Mouse (Mus musculus): ENCODE measurements at regions not wholly inside any gene's neighbourhood (a gene's known extent, or its start where the extent isn't known, plus 50 kb on each side); places are given as distances from the start of the nearest gene placed in this dataset.
"Not testable (repeated sequence)": the region's sequence is repeated elsewhere in the genome, so short reads cannot be mapped to it uniquely, and the experiment has no call there.

- ATAC-seq (ENCODE audit: low FRiP score, low read depth), result no peak
- no peaks in the 10 kb centered on the region for H3K9me3 ChIP-seq
- 54% methylated on average over 9 of the region's 9 CpGs for WGBS
Measured at GRCm38 (mm10) chr3:21769920-21770547, 306.4 kb upstream of the Tbl1xr1 start.

DNA sequence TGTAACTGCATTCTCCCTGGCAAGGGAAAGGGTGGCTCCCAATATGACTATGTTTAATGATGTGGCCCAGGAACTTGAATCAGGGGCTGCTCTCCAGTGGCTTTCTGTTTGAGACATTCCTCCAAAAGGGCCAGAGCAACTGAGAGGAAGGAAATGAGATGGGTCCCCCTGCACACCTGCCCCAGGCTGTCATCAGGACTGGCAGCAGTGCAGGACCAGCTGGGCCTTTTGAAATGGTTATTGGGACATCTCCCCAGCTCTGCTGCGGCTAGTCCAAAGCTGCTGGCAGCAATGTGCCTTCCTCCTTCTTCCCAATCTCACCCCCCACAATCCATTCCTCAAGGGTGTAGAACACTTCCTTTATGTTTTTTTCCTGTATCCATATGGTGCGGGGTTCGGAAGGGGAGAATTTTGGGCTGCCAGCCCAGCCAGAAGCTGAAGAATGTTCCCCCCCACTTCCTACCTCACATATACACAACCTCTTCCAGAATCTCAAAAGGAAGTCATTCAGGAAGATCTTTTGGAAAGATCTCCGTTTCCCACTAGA, 304.6 kb upstream of the Tbl1xr1 start:
- 83% methylated on average over 4 of the region's 4 CpGs for WGBS
- H3K4me1 ChIP-seq, result no peaks in the 10 kb centered on the region
- no peaks in the 10 kb centered on the region for H3K27me3 ChIP-seq
- no peak overlapping the region for H3K27ac ChIP-seq (replicated peaks)
- no peaks in the 10 kb centered on the region for H3K36me3 ChIP-seq
- no peak overlapping the region for H3K4me2 ChIP-seq (replicated peaks)
- no peak overlapping the region for H3K4me3 ChIP-seq
- H3K9me3 ChIP-seq, result no peaks in the 10 kb centered on the region
- H3K9ac ChIP-seq (replicated peaks), result no peak overlapping the region
- ATAC-seq (ENCODE audit: low FRiP score, low read depth), result no peak

More at GRCm38 (mm10) chr3:21769920-21770547, 306.4 kb upstream of the Tbl1xr1 start:
- Histone ChIP-seq H3K9ac (replicated peaks) (no peak overlapping the region), H3K27ac (replicated peaks) (no peak overlapping the region), H3K4me2 (replicated peaks) (no peak overlapping the region), H3K4me3 (no peak overlapping the region), H3K4me1 (no peaks in the 10 kb centered on the region), H3K36me3 (no peaks in the 10 kb centered on the region), H3K27me3 (no peaks in the 10 kb centered on the region)

DNA sequence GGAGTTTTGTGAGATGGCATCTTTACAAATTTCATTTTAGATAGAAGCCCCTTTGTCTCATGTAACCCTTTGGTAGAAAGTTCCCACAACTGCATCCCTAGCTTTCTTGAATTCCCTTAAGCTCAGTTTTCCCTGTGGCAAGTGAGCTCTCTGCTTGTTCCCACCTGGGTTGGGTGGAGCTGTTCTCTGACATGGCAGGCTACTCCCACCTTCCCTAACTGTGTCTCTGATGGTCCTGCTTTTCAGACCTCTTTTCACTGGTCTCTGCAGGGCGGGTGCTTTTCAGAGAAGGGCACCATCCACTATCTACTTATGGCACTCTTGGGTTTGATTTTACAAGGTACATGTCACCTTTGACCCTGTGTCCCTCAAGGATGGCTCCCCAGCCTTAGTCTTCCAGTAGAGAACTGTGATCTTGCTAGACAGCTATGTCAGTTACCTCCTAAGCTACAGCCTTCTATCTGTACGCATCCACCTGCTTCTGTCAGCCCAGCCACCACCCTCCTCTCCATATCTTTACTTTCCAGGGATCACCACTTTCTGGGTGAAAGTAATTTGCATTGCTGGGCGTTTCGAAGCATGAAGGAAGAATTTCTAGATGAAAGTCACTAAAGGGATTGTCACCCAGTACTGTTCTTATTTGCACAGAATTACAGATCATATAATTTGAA, 302.1 kb upstream of the Tbl1xr1 start:
- no peaks in the 10 kb centered on the region for H3K36me3 ChIP-seq
- 0 out of 2 replicates have a peak, but pooled peaks cover 3% of the 10 kb centered on the region for H3K4me1 ChIP-seq
- no peaks in the 10 kb centered on the region for H3K27me3 ChIP-seq
- H3K9me3 ChIP-seq, result no peaks in the 10 kb centered on the region
- no peak overlapping the region for H3K4me2 ChIP-seq (replicated peaks)
- no peak overlapping the region for H3K27ac ChIP-seq (replicated peaks)
- ATAC-seq (ENCODE audit: low FRiP score, low read depth), result no peak
- H3K4me3 ChIP-seq, result no peak overlapping the region
- WGBS, result 84% methylated on average over 4 of the region's 4 CpGs
- no peak overlapping the region for H3K9ac ChIP-seq (replicated peaks)

DNA sequence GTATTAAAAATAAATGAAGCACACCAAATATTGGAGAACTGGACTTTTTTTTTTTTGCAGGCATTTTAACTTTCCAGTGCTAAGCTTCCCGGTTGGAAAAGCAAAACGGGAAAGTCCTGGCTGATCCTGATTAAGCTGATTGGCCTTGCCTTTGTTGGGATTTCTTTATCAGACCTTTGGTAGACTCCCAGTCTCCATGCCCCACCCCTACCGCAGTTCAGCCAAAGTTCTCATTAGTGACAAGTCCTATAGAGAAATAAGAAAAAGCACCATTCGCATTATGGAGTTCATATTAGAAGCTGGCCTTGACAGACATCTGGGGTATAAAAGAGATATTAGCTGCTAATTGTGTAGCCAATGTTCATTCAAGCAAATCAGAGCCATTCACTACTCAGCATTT, 297.7 kb upstream of the Tbl1xr1 start:
- no peak overlapping the region for H3K4me3 ChIP-seq
- 0 out of 2 replicates have a peak, but pooled peaks cover 3% of the 10 kb centered on the region for H3K4me1 ChIP-seq
- H3K36me3 ChIP-seq, result no peaks in the 10 kb centered on the region
- no peak overlapping the region for H3K27ac ChIP-seq (replicated peaks)
- no peak for ATAC-seq (ENCODE audit: low FRiP score, low read depth)
- no peaks in the 10 kb centered on the region for H3K9me3 ChIP-seq
- no peak overlapping the region for H3K9ac ChIP-seq (replicated peaks)
- 48% methylated on average over 4 of the region's 4 CpGs for WGBS
- no peaks in the 10 kb centered on the region for H3K27me3 ChIP-seq
- no peak overlapping the region for H3K4me2 ChIP-seq (replicated peaks)

DNA sequence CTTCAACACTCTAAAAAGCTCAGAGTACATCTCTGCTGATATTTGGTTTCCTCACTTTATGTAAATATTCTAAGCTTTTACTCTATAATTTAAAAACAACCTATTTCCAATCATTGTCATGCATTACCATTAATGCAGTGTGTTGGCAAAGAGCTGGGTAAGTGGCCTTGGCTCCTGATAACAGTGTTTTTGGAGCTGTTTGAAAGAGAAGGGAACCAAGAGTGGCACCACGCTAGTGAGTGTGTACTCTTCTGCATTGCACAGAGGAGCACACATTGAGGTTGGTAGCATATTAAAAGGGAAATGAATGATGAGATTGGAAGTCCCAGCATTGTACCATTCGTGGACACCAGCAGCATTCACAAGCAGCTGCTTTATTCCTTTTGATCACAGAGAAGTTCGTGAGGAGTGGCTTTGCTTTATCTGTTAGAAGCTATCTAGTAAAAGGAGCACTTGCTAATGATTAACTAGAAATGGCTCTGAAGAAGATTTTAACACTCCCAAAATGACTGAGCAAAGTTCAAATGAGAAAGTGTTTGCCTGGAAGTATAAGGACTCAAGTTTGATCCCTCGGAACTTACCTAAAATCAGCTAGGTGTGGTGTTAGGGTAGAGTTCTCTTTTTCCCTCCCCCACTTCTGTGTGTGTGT, 284.3 kb upstream of the Tbl1xr1 start:
- Histone ChIP-seq H3K27me3 (no peaks in the 10 kb centered on the region), H3K4me2 (replicated peaks) (no peak overlapping the region), H3K9me3 (no peaks in the 10 kb centered on the region), H3K27ac (replicated peaks) (no peak overlapping the region), H3K9ac (replicated peaks) (no peak overlapping the region), H3K4me1 (no peaks in the 10 kb centered on the region), H3K36me3 (no peaks in the 10 kb centered on the region), H3K4me3 (no peak overlapping the region)
- WGBS, result 75% methylated on average over 4 of the region's 4 CpGs
- no peak for ATAC-seq (ENCODE audit: low FRiP score, low read depth)

DNA sequence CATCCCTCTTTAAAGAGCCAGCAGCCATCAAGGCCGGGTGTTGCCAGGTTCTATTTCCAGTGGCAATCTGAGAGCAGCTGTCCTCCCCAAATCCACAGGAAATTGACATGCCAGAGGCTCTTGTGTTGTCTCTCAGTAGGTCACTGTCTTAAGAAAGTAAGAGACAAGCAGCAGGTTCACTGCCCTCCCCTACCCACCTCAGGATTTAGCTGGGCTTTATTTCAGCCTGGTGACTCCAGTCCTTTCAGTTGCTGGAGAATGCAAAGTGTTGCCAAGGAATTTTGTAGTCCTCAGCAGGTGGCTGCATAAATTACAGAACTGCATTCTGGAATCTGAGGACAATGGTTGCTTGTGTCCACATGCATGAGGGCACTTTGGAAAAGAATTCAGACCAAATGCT, 278.3 kb upstream of the Tbl1xr1 start:
- Histone ChIP-seq H3K4me1 (peaks cover 3% of the 10 kb centered on the region; the same call in 1 of the 2 replicates), H3K4me2 (replicated peaks) (no peak overlapping the region), H3K4me3 (no peak overlapping the region), H3K9ac (replicated peaks) (no peak overlapping the region), H3K27ac (replicated peaks) (peak overlapping the region; percentile 7; the same call in 1 of the 2 replicates), H3K9me3 (no peaks in the 10 kb centered on the region), H3K27me3 (no peaks in the 10 kb centered on the region), H3K36me3 (no peaks in the 10 kb centered on the region)
- 4% methylated on average over 1 of the region's 1 CpGs for WGBS
- ATAC-seq (ENCODE audit: low FRiP score, low read depth), result peak; percentile 86

- H3K4me1 ChIP-seq; H3K9ac ChIP-seq (replicated peaks); H3K27ac ChIP-seq (replicated peaks); H3K4me3 ChIP-seq; H3K27me3 ChIP-seq; H3K9me3 ChIP-seq; H3K36me3 ChIP-seq; H3K4me2 ChIP-seq (replicated peaks); ATAC-seq (ENCODE audit: low FRiP score, low read depth): not testable (repeated sequence)
- 81% methylated on average over 2 of the region's 2 CpGs for WGBS
Measured at GRCm38 (mm10) chr3:21803886-21804285, 272.6 kb upstream of the Tbl1xr1 start.

DNA sequence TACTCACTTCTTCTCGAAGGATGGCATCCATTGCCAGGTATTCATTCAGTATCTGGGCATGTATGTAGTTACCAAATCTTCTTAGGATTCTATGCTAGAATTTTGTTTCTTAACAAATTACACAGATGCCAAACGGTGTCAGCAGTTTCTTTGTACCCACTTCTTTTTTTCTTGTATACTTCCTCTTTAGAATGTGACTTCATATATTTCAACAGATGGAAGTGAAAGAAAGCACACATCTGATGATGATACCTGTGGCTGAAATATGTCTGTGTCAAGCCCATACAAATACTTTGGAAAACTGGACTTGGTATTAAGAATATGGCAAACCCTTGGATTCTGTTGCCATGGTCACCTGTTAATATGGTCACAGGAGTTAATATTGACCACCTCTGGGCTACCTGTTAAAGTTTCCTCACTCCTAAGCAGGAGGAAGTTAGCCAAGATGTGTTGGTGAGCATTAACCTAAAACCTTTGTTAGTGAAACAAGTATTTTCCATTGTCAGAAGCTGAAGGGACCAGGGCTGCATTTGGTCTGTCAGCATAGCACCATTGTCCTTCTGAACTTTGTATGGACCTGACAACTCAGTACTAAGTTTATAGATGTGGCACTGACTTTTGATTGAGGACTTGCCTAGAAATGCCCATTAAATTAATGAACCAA, 269.8 kb upstream of the Tbl1xr1 start:
- ATAC-seq (ENCODE audit: low FRiP score, low read depth), result no peak
- WGBS, result 80% methylated on average over 2 of the region's 2 CpGs

GRCm38 (mm10) chr3:21808539-21808938, 267.9 kb upstream of the Tbl1xr1 start:
- 38% methylated on average over 2 of the region's 2 CpGs for WGBS
- Histone ChIP-seq H3K27ac (replicated peaks) (no peak overlapping the region), H3K36me3 (no peaks in the 10 kb centered on the region), H3K9me3 (no peaks in the 10 kb centered on the region), H3K9ac (replicated peaks) (no peak overlapping the region), H3K4me2 (replicated peaks) (no peak overlapping the region), H3K4me1 (peaks cover 14% of the 10 kb centered on the region), H3K4me3 (no peak overlapping the region), H3K27me3 (no peaks in the 10 kb centered on the region)
- no peak for ATAC-seq (ENCODE audit: low FRiP score, low read depth)

More for the DNA sequence above, 269.8 kb upstream of the Tbl1xr1 start:
- Histone ChIP-seq H3K4me1 (peaks cover 14% of the 10 kb centered on the region), H3K4me2 (replicated peaks) (no peak overlapping the region), H3K4me3 (no peak overlapping the region), H3K9me3 (no peaks in the 10 kb centered on the region), H3K9ac (replicated peaks) (no peak overlapping the region), H3K27me3 (no peaks in the 10 kb centered on the region), H3K36me3 (no peaks in the 10 kb centered on the region), H3K27ac (replicated peaks) (no peak overlapping the region)

DNA sequence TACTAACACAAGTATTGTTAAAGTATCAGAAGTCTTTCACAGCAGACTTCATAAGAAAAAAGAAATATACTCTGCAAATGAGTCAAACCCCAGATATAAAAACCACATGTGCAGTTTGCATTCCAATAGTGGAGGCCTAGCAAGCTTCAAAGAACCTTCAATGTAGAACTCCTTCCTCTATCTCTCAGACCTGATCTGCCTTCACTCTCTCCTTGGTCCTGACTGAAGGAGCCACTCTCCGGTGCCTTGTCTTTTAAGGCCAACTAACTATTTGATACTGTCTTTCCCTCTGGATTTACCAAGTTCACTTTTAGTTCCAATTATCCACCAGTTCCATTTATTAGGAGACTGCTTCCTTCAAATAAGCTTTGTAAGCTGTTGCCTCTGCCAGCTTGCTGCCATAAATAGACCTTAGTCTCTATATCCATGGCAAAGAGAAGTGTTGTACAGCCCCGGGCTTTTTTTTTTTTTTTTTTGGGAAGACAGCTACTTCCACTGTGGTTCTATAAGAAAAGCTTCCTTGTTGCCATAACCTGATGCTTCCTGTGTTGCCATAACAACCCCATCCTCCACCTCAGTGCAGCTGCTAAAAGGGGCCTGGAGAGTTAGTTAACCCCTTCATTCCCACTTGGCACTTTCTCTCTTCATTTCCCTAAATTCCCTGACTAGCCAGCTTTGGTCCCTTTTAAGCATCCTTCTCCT, 266.5 kb upstream of the Tbl1xr1 start:
- Histone ChIP-seq H3K27ac (replicated peaks) (peak overlapping the region; percentile 27; the same call in 1 of the 2 replicates), H3K4me3 (no peak overlapping the region), H3K27me3 (no peaks in the 10 kb centered on the region), H3K4me2 (replicated peaks) (0 out of 2 replicates have a peak overlapping the region, but pooled peaks have one; percentile 2), H3K9ac (replicated peaks) (no peak overlapping the region), H3K9me3 (no peaks in the 10 kb centered on the region), H3K36me3 (no peaks in the 10 kb centered on the region), H3K4me1 (peaks cover 14% of the 10 kb centered on the region)
- peak; percentile 91 for ATAC-seq (ENCODE audit: low FRiP score, low read depth)
- WGBS, result 7% methylated on average over 2 of the region's 2 CpGs

GRCm38 (mm10) chr3:21813401-21813800, 263.1 kb upstream of the Tbl1xr1 start:
- ATAC-seq (ENCODE audit: low FRiP score, low read depth), result no peak
- Histone ChIP-seq H3K36me3 (no peaks in the 10 kb centered on the region), H3K9ac (replicated peaks) (no peak overlapping the region), H3K9me3 (no peaks in the 10 kb centered on the region), H3K4me2 (replicated peaks) (no peak overlapping the region), H3K27ac (replicated peaks) (no peak overlapping the region), H3K4me3 (no peak overlapping the region), H3K4me1 (peaks cover 17% of the 10 kb centered on the region), H3K27me3 (no peaks in the 10 kb centered on the region)
- 89% methylated on average over 1 of the region's 1 CpGs for WGBS
